Mouse (Mus musculus): ENCODE data around the gene Hdac8. TPM values are rescaled to one million over a fixed set of nuclear protein-coding genes. Genes with fewer than 3 reads are reported as not detected.

Hdac8 gene
- polyA plus RNA-seq, 1 experiment from 2014 or later = 5.3 TPM

GRCm38 (mm10) chrX:102475555-102475954 lies 29.6 kb downstream of the Hdac8 start:
- Histone ChIP-seq H3K27me3 (ENCODE audit: control insufficient read depth, insufficient read depth, low read length) (no peaks in the 10 kb centered on the region; the same call in 1 of the 2 replicates), H3K27ac (ENCODE audit: low read length) (peak overlapping the region; percentile 80), H3K36me3 (ENCODE audit: control insufficient read depth, insufficient read depth) (no peaks in the 10 kb centered on the region), H3K9me3 (replicated peaks; ENCODE audit: control insufficient read depth, low read length) (no peaks in the 10 kb centered on the region), H3K4me3 (ENCODE audit: low read length) (no peak overlapping the region), H3K4me2 (ENCODE audit: low read depth, low read length) (peak overlapping the region; percentile 23; the same call in 1 of the 2 replicates), H3K4me1 (ENCODE audit: control insufficient read depth, insufficient read depth, low read length) (no peaks in the 10 kb centered on the region), H3K9ac (ENCODE audit: low read length) (no peak overlapping the region)
- ATAC-seq (replicated peaks; ENCODE audit: extremely low read depth, insufficient read depth, low FRiP score) = peak; percentile 49
- 57% methylated on average over 5 of the region's 5 CpGs for WGBS

- no peaks in the 10 kb centered on the region for H3K27me3 ChIP-seq (ENCODE audit: control insufficient read depth, insufficient read depth, low read length)
- 80% methylated on average over 8 of the region's 8 CpGs for WGBS
- no peak overlapping the region for H3K4me3 ChIP-seq (ENCODE audit: low read length)
- no peaks in the 10 kb centered on the region for H3K9me3 ChIP-seq (replicated peaks; ENCODE audit: control insufficient read depth, low read length)
- no peak overlapping the region for H3K9ac ChIP-seq (ENCODE audit: low read length)
- no peak overlapping the region for H3K4me2 ChIP-seq (ENCODE audit: low read depth, low read length)
- no peaks in the 10 kb centered on the region for H3K36me3 ChIP-seq (ENCODE audit: control insufficient read depth, insufficient read depth)
- no peak overlapping the region for H3K27ac ChIP-seq (ENCODE audit: low read length)
- ATAC-seq (replicated peaks; ENCODE audit: extremely low read depth, insufficient read depth, low FRiP score) = no peak
- no peaks in the 10 kb centered on the region for H3K4me1 ChIP-seq (ENCODE audit: control insufficient read depth, insufficient read depth, low read length)
Measured at GRCm38 (mm10) chrX:102418343-102419127, 86.6 kb downstream of the Hdac8 start.

DNA sequence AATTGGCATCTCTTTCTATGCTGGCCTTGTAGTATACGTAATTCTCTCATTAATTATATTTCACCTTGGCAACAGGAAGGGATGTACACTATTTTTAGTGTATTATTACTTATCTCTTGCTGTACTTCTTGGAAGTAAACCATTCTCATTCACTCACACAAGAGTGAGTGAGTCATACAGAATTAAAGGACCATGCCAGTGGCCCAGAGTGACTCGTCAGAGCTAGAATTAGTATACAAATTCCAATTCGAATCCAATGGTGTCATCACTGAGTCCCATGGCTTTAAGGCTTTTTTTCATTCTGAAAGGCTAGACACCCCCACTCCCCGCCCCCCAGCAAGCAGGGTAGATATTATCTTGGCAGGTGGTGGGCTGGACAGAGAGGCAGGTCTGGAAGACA lies 88.2 kb downstream of the Hdac8 start:
- WGBS = 55% methylated on average over 4 of the region's 4 CpGs
- no peaks in the 10 kb centered on the region for H3K27me3 ChIP-seq (ENCODE audit: control insufficient read depth, insufficient read depth, low read length)
- no peak for ATAC-seq (replicated peaks; ENCODE audit: extremely low read depth, insufficient read depth, low FRiP score)
- no peaks in the 10 kb centered on the region for H3K9me3 ChIP-seq (replicated peaks; ENCODE audit: control insufficient read depth, low read length)
- no peak overlapping the region for H3K4me2 ChIP-seq (ENCODE audit: low read depth, low read length)
- no peak overlapping the region for H3K9ac ChIP-seq (ENCODE audit: low read length)
- no peaks in the 10 kb centered on the region for H3K4me1 ChIP-seq (ENCODE audit: control insufficient read depth, insufficient read depth, low read length)
- H3K36me3 ChIP-seq (ENCODE audit: control insufficient read depth, insufficient read depth) = no peaks in the 10 kb centered on the region
- no peak overlapping the region for H3K4me3 ChIP-seq (ENCODE audit: low read length)
- no peak overlapping the region for H3K27ac ChIP-seq (ENCODE audit: low read length)

DNA sequence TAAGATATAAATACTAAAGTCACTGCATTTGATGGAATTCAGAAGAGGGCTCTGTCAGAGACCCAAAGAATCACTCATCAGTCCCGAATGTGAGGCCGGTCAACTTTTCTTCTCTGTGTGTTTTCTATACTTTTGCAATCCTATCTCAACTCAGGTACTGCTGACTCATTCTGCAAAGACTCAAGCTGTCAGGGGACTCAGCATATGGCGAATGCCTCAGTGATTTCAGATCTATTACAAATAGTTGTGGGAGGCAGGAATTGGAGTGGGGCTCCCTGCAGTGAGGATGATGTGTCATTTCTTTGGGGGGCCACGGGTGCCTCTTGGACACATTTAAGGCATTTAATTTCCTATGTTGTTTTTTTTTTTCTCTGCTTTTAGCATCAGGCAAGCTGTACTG lies 88.8 kb downstream of the Hdac8 start:
- no peak overlapping the region for H3K27ac ChIP-seq (ENCODE audit: low read length)
- no peak overlapping the region for H3K4me2 ChIP-seq (ENCODE audit: low read depth, low read length)
- 63% methylated on average over 4 of the region's 4 CpGs for WGBS
- H3K9me3 ChIP-seq (replicated peaks; ENCODE audit: control insufficient read depth, low read length) = no peaks in the 10 kb centered on the region
- no peak overlapping the region for H3K4me3 ChIP-seq (ENCODE audit: low read length)
- ATAC-seq (replicated peaks; ENCODE audit: extremely low read depth, insufficient read depth, low FRiP score) = no peak
- H3K36me3 ChIP-seq (ENCODE audit: control insufficient read depth, insufficient read depth) = no peaks in the 10 kb centered on the region
- H3K27me3 ChIP-seq (ENCODE audit: control insufficient read depth, insufficient read depth, low read length) = no peaks in the 10 kb centered on the region
- H3K4me1 ChIP-seq (ENCODE audit: control insufficient read depth, insufficient read depth, low read length) = no peaks in the 10 kb centered on the region
- H3K9ac ChIP-seq (ENCODE audit: low read length) = no peak overlapping the region

- Histone ChIP-seq H3K4me2 (ENCODE audit: low read depth, low read length) (no peak overlapping the region), H3K27me3 (ENCODE audit: control insufficient read depth, insufficient read depth, low read length) (0 out of 2 replicates have a peak, but pooled peaks cover 2% of the 10 kb centered on the region), H3K27ac (ENCODE audit: low read length) (no peak overlapping the region), H3K36me3 (ENCODE audit: control insufficient read depth, insufficient read depth) (no peaks in the 10 kb centered on the region), H3K9ac (ENCODE audit: low read length) (no peak overlapping the region), H3K9me3 (replicated peaks; ENCODE audit: control insufficient read depth, low read length) (no peaks in the 10 kb centered on the region), H3K4me1 (ENCODE audit: control insufficient read depth, insufficient read depth, low read length) (0 out of 2 replicates have a peak, but pooled peaks cover 3% of the 10 kb centered on the region), H3K4me3 (ENCODE audit: low read length) (no peak overlapping the region)
- 52% methylated on average over 3 of the region's 3 CpGs for WGBS
- ATAC-seq (replicated peaks; ENCODE audit: extremely low read depth, insufficient read depth, low FRiP score) = no peak
Measured at GRCm38 (mm10) chrX:102384765-102385164, 120.4 kb downstream of the Hdac8 start.

DNA sequence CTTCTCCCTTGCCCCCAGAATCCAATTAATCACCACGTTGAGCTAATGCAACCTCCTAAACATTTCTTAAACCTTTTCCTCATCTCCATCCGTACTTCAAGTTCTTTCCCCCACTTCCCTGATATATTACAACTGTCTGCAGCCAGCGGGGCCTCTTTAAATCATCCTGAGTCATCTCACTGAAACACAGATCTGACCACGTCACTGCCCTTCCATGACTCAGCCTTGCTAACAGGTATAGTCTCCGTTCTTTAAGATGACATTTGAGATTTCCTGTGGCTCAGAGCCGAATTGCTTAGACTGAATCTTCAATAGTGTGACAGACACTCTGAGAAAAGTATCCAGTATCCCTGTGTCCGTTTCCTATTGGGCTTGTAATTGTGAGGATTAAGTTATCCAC lies 122.0 kb downstream of the Hdac8 start:
- H3K4me1 ChIP-seq (ENCODE audit: control insufficient read depth, insufficient read depth, low read length) = 0 out of 2 replicates have a peak, but pooled peaks cover 3% of the 10 kb centered on the region
- no peak for ATAC-seq (replicated peaks; ENCODE audit: extremely low read depth, insufficient read depth, low FRiP score)
- no peaks in the 10 kb centered on the region for H3K9me3 ChIP-seq (replicated peaks; ENCODE audit: control insufficient read depth, low read length)
- no peak overlapping the region for H3K4me2 ChIP-seq (ENCODE audit: low read depth, low read length)
- no peak overlapping the region for H3K27ac ChIP-seq (ENCODE audit: low read length)
- H3K36me3 ChIP-seq (ENCODE audit: control insufficient read depth, insufficient read depth) = no peaks in the 10 kb centered on the region
- H3K9ac ChIP-seq (ENCODE audit: low read length) = no peak overlapping the region
- 70% methylated on average over 7 of the region's 7 CpGs for WGBS
- 0 out of 2 replicates have a peak, but pooled peaks cover 2% of the 10 kb centered on the region for H3K27me3 ChIP-seq (ENCODE audit: control insufficient read depth, insufficient read depth, low read length)
- no peak overlapping the region for H3K4me3 ChIP-seq (ENCODE audit: low read length)

- 81% methylated on average over 3 of the region's 3 CpGs for WGBS
- no peaks in the 10 kb centered on the region for H3K27me3 ChIP-seq (ENCODE audit: control insufficient read depth, insufficient read depth, low read length)
Measured at GRCm38 (mm10) chrX:102366510-102366909, 138.6 kb downstream of the Hdac8 start.

DNA sequence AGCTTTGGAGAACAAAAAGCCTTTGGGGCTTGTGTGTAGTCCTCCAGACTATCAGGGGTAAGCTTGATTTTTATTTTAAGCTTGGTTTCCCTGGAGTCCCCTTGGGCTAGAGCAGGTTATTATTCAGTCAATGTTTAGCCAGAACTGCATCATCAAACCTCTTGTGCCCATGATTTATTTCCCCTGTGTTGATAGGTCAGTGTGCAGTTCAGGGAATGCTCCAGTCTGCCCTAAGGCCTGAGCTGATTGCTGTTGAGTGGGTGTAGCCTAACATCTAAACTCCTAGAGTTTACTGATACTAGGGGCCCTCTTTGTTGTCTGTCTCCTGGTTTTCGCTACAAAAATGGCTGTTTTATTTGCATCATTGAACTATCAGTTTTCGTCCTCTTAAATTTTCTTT lies 142.9 kb downstream of the Hdac8 start:
- Histone ChIP-seq H3K4me3 (ENCODE audit: low read length) (no peak overlapping the region), H3K9ac (ENCODE audit: low read length) (no peak overlapping the region), H3K4me1 (ENCODE audit: control insufficient read depth, insufficient read depth, low read length) (no peaks in the 10 kb centered on the region), H3K4me2 (ENCODE audit: low read depth, low read length) (no peak overlapping the region), H3K27ac (ENCODE audit: low read length) (no peak overlapping the region), H3K9me3 (replicated peaks; ENCODE audit: control insufficient read depth, low read length) (no peaks in the 10 kb centered on the region), H3K36me3 (ENCODE audit: control insufficient read depth, insufficient read depth) (no peaks in the 10 kb centered on the region), H3K27me3 (ENCODE audit: control insufficient read depth, insufficient read depth, low read length) (no peaks in the 10 kb centered on the region)
- ATAC-seq (replicated peaks; ENCODE audit: extremely low read depth, insufficient read depth, low FRiP score) = no peak
- WGBS = 76% methylated on average over 2 of the region's 2 CpGs

More at GRCm38 (mm10) chrX:102366510-102366909, 138.6 kb downstream of the Hdac8 start:
- H3K4me1 ChIP-seq (ENCODE audit: control insufficient read depth, insufficient read depth, low read length) = no peaks in the 10 kb centered on the region
- no peaks in the 10 kb centered on the region for H3K36me3 ChIP-seq (ENCODE audit: control insufficient read depth, insufficient read depth)
- H3K27ac ChIP-seq (ENCODE audit: low read length) = no peak overlapping the region
- no peak overlapping the region for H3K9ac ChIP-seq (ENCODE audit: low read length)
- no peak for ATAC-seq (replicated peaks; ENCODE audit: extremely low read depth, insufficient read depth, low FRiP score)
- no peaks in the 10 kb centered on the region for H3K9me3 ChIP-seq (replicated peaks; ENCODE audit: control insufficient read depth, low read length)
- H3K4me2 ChIP-seq (ENCODE audit: low read depth, low read length) = no peak overlapping the region
- no peak overlapping the region for H3K4me3 ChIP-seq (ENCODE audit: low read length)

DNA sequence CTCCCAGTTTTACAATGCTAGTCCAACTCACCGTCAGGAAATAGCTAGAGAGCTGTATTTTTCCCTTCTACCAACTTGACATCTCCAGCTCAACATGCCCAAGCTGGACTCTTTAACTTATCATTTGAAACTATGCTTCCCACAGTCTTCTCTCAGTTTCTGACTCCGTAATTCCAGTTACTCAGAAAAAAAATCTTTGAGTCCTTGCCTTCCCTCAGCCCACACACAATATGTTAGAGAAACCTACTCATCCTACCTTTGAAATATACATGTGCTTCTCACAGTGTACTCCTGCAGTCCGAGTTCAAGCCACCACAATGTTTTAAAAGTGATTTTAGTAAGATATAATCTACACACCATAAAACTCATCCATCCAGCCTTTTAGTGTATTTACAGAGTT lies 151.7 kb downstream of the Hdac8 start:
- H3K27me3 ChIP-seq (ENCODE audit: control insufficient read depth, insufficient read depth, low read length) = no peaks in the 10 kb centered on the region
- no peak for ATAC-seq (replicated peaks; ENCODE audit: extremely low read depth, insufficient read depth, low FRiP score)
- H3K4me2 ChIP-seq (ENCODE audit: low read depth, low read length) = no peak overlapping the region
- H3K9me3 ChIP-seq (replicated peaks; ENCODE audit: control insufficient read depth, low read length) = no peaks in the 10 kb centered on the region
- H3K27ac ChIP-seq (ENCODE audit: low read length) = no peak overlapping the region
- no peaks in the 10 kb centered on the region for H3K36me3 ChIP-seq (ENCODE audit: control insufficient read depth, insufficient read depth)
- H3K4me1 ChIP-seq (ENCODE audit: control insufficient read depth, insufficient read depth, low read length) = peaks cover 9% of the 10 kb centered on the region
- no peak overlapping the region for H3K4me3 ChIP-seq (ENCODE audit: low read length)
- no peak overlapping the region for H3K9ac ChIP-seq (ENCODE audit: low read length)
- WGBS = 82% methylated on average over 3 of the region's 3 CpGs

Measured in heart, embryonic 16.5 days (tissue).